Mouse (Mus musculus) hindbrain, embryonic 10.5 days (tissue): Measurements from ENCODE around the gene Calr3. TPM values are rescaled to one million over a fixed set of nuclear protein-coding genes. Genes with fewer than 3 reads are reported as not detected.

Experiments
- DNase-seq: peaks from one replicate; pipeline ENCODE4 v3.0.0-alpha.2; 2017; ENCODE audit warnings: low spot score
- H3K27ac ChIP-seq: fragments of 300-500 bp; sonication (generic); 2 replicates; pipeline ENCODE4 v1.5.1; 2016; ENCODE audit warnings: mild to moderate bottlenecking, moderate library complexity
- H3K27me3 ChIP-seq: fragments of 300-500 bp; sonication (generic); 2 replicates; pipeline ENCODE4 v1.6.1; 2016; ENCODE audit warnings: mild to moderate bottlenecking; ENCODE audit not compliant: poor library complexity, insufficient read depth, severe bottlenecking
- H3K36me3 ChIP-seq: fragments of 300-500 bp; sonication (generic); 2 replicates; pipeline ENCODE4 v1.6.1; 2016; ENCODE audit warnings: mild to moderate bottlenecking, moderate library complexity
- H3K4me1 ChIP-seq: fragments of 300-500 bp; sonication (generic); replicated peaks from 2 replicates; pipeline ENCODE4 v1.6.1; 2016; ENCODE audit warnings: mild to moderate bottlenecking
- H3K4me3 ChIP-seq: fragments of 300-500 bp; sonication (generic); 2 replicates; pipeline ENCODE4 v1.5.1; 2016; ENCODE audit warnings: mild to moderate bottlenecking, moderate library complexity
- H3K9me3 ChIP-seq: fragments of 300-500 bp; sonication (generic); 2 replicates; pipeline ENCODE4 v1.6.1; 2016; ENCODE audit warnings: mild to moderate bottlenecking, moderate library complexity
- WGBS: fragments of 180-500 bp; shearing (Covaris S2); methylation state at CpG from one replicate; pipeline ENCODE4 v1.1.7; 2016; 5-methylcytosine and 5-hydroxymethylcytosine counted together
- polyA plus RNA-seq: library from polyadenylated mRNA; unstranded; fragments of >200 nt; fragmentation: Nextera tagmentation; extraction: Ambion mirVana; gene quantifications from 2 replicates; pipeline ENCODE4 v1.2.1, GENCODE M21; 2016

Gene Calr3
- polyA plus RNA-seq, 1 experiment from 2014 or later = 0.80 TPM

GRCm38 (mm10) chr8:72421362-72422335, 22.0 kb downstream of the Calr3 start, which contains the start of gene Eps15l1:
Eps15l1 (minus strand) TSS chr8:72421460.
- DNase-seq = peak; percentile 99
- Histone ChIP-seq H3K4me3 (peak within 1 kb of the TSS; percentile 93), H3K36me3 (peaks cover 19% of the 10 kb centered on the region), H3K4me1 (peaks cover 47% of the 10 kb centered on the region), H3K9me3 (no peaks in the 10 kb centered on the region), H3K27me3 (no peaks in the 10 kb centered on the region), H3K27ac (peak within 1 kb of the TSS; percentile 96)
- WGBS = under 1% methylated on average over 48 of the region's 48 CpGs

- H3K27ac ChIP-seq = peak overlapping the region; percentile 96
- no peaks in the 10 kb centered on the region for H3K27me3 ChIP-seq
- DNase-seq = peak; percentile 57
- 1% methylated on average over 70 of the region's 73 CpGs for WGBS
- no peaks in the 10 kb centered on the region for H3K9me3 ChIP-seq
- peaks cover 56% of the 10 kb centered on the region for H3K4me1 ChIP-seq
- H3K36me3 ChIP-seq = peaks cover 21% of the 10 kb centered on the region
- peak overlapping the region; percentile 93 for H3K4me3 ChIP-seq
These were observed 22.9 kb downstream of the Calr3 start for GRCm38 (mm10) chr8:72420571-72421361.

- H3K4me3 ChIP-seq = no peak overlapping the region
- DNase-seq = no peak
- 97% methylated on average over 4 of the region's 4 CpGs for whole genome bisulfite sequencing
- H3K36me3 ChIP-seq = peaks cover 46% of the 10 kb centered on the region
- H3K4me1 ChIP-seq = peaks cover 66% of the 10 kb centered on the region
- H3K9me3 ChIP-seq = no peaks in the 10 kb centered on the region
- H3K27me3 ChIP-seq = no peaks in the 10 kb centered on the region
- no peak overlapping the region for H3K27ac ChIP-seq
These were observed 25.6 kb downstream of the Calr3 start for GRCm38 (mm10) chr8:72418073-72418472.

- Histone ChIP-seq H3K9me3 (no peaks in the 10 kb centered on the region), H3K36me3 (peaks cover 66% of the 10 kb centered on the region), H3K4me3 (no peak overlapping the region), H3K4me1 (peaks cover 54% of the 10 kb centered on the region), H3K27me3 (no peaks in the 10 kb centered on the region), H3K27ac (no peak overlapping the region)
- WGBS = 89% methylated on average over 2 of the region's 2 CpGs
- no peak for DNase-seq
These were observed 28.4 kb downstream of the Calr3 start for GRCm38 (mm10) chr8:72415252-72415651.

GRCm38 (mm10) chr8:72413839-72414238, 29.8 kb downstream of the Calr3 start:
- no peaks in the 10 kb centered on the region for H3K27me3 ChIP-seq
- H3K27ac ChIP-seq = no peak overlapping the region
- H3K4me3 ChIP-seq = no peak overlapping the region
- no peak for DNase-seq
- WGBS = 92% methylated on average over 7 of the region's 7 CpGs
- peaks cover 63% of the 10 kb centered on the region for H3K36me3 ChIP-seq
- no peaks in the 10 kb centered on the region for H3K9me3 ChIP-seq
- peaks cover 44% of the 10 kb centered on the region for H3K4me1 ChIP-seq

GRCm38 (mm10) chr8:72409443-72409842, 34.2 kb downstream of the Calr3 start:
- no peak overlapping the region for H3K4me3 ChIP-seq
- no peaks in the 10 kb centered on the region for H3K27me3 ChIP-seq
- no peaks in the 10 kb centered on the region for H3K9me3 ChIP-seq
- H3K4me1 ChIP-seq = 0 out of 2 replicates have a peak, but pooled peaks cover 4% of the 10 kb centered on the region
- H3K27ac ChIP-seq = no peak overlapping the region
- peaks cover 38% of the 10 kb centered on the region for H3K36me3 ChIP-seq
- DNase-seq = no peak
- WGBS = 63% methylated on average over 3 of the region's 3 CpGs

GRCm38 (mm10) chr8:72407878-72408277, 35.8 kb downstream of the Calr3 start:
- Histone ChIP-seq H3K27me3 (no peaks in the 10 kb centered on the region), H3K9me3 (no peaks in the 10 kb centered on the region), H3K4me3 (no peak overlapping the region), H3K36me3 (peaks cover 26% of the 10 kb centered on the region), H3K4me1 (0 out of 2 replicates have a peak, but pooled peaks cover 4% of the 10 kb centered on the region), H3K27ac (no peak overlapping the region)
- DNase-seq = no peak
- 93% methylated on average over 1 of the region's 1 CpGs for WGBS

GRCm38 (mm10) chr8:72402981-72403380, 40.7 kb downstream of the Calr3 start:
- Histone ChIP-seq H3K36me3 (peaks cover 42% of the 10 kb centered on the region), H3K27ac (no peak overlapping the region), H3K27me3 (no peaks in the 10 kb centered on the region), H3K9me3 (no peaks in the 10 kb centered on the region), H3K4me1 (peaks cover 12% of the 10 kb centered on the region), H3K4me3 (no peak overlapping the region)
- 89% methylated on average over 3 of the region's 3 CpGs for WGBS
- no peak for DNase-seq

GRCm38 (mm10) chr8:72401381-72401780, 42.3 kb downstream of the Calr3 start:
- Histone ChIP-seq H3K27ac (no peak overlapping the region), H3K4me3 (no peak overlapping the region), H3K9me3 (no peaks in the 10 kb centered on the region), H3K4me1 (peaks cover 12% of the 10 kb centered on the region), H3K36me3 (peaks cover 53% of the 10 kb centered on the region), H3K27me3 (no peaks in the 10 kb centered on the region)
- no peak for DNase-seq
- 96% methylated on average over 1 of the region's 1 CpGs for WGBS

- peaks cover 99% of the 10 kb centered on the region for H3K36me3 ChIP-seq
- no peaks in the 10 kb centered on the region for H3K9me3 ChIP-seq
- H3K4me1 ChIP-seq = no peaks in the 10 kb centered on the region
- no peak overlapping the region for H3K4me3 ChIP-seq
- H3K27ac ChIP-seq = no peak overlapping the region
- no peak for DNase-seq
- 92% methylated on average over 2 of the region's 2 CpGs for WGBS
- H3K27me3 ChIP-seq = no peaks in the 10 kb centered on the region
These were observed 57.9 kb downstream of the Calr3 start for GRCm38 (mm10) chr8:72385737-72386136.

GRCm38 (mm10) chr8:72382395-72382794, 61.3 kb downstream of the Calr3 start:
- H3K4me1 ChIP-seq = no peaks in the 10 kb centered on the region
- H3K27me3 ChIP-seq = no peaks in the 10 kb centered on the region
- H3K4me3 ChIP-seq = no peak overlapping the region
- H3K36me3 ChIP-seq = peaks cover 100% of the 10 kb centered on the region
- no peak for DNase-seq
- no peaks in the 10 kb centered on the region for H3K9me3 ChIP-seq
- WGBS = 54% methylated on average over 5 of the region's 5 CpGs
- no peak overlapping the region for H3K27ac ChIP-seq

- Histone ChIP-seq H3K9me3 (no peaks in the 10 kb centered on the region), H3K36me3 (peaks cover 100% of the 10 kb centered on the region), H3K27ac (no peak overlapping the region), H3K4me3 (no peak overlapping the region), H3K4me1 (no peaks in the 10 kb centered on the region), H3K27me3 (no peaks in the 10 kb centered on the region)
- no peak for DNase-seq
- WGBS = 96% methylated on average over 8 of the region's 8 CpGs
These were observed 63.0 kb downstream of the Calr3 start for GRCm38 (mm10) chr8:72380656-72381055.

GRCm38 (mm10) chr8:72376900-72377299, 66.8 kb downstream of the Calr3 start:
- Histone ChIP-seq H3K4me1 (no peaks in the 10 kb centered on the region), H3K4me3 (no peak overlapping the region), H3K36me3 (peaks cover 100% of the 10 kb centered on the region), H3K27me3 (no peaks in the 10 kb centered on the region), H3K27ac (no peak overlapping the region), H3K9me3 (no peaks in the 10 kb centered on the region)
- 93% methylated on average over 2 of the region's 2 CpGs for WGBS
- no peak for DNase-seq
